ENCODE assay signal across 7 mouse cellular contexts in genomic region chr15:82952292-82952705, GRCm38 (mm10). TPM values are rescaled to one million over a fixed set of nuclear protein-coding genes. Genes with fewer than 3 reads are reported as not detected.
DNase-seq lines count a peak whose midpoint lies in the region; ATAC-seq and TF ChIP-seq lines count a peak whose summit lies in the region.

No protein-coding gene starts in this region.

- H3K4me1 ChIP-seq in embryonic facial prominence, embryonic 15.5 days: peaks cover 76% of the 10 kb centered on the region
- H3K4me1 ChIP-seq in limb, embryonic 14.5 days (ENCODE audit: control insufficient read depth, insufficient read depth, low read length): peaks cover 10% of the 10 kb centered on the region

- peak; percentile 55; the same call in 1 of the 2 replicates for ATAC-seq in embryonic facial prominence, embryonic 15.5 days (ENCODE audit: insufficient number of reproducible peaks, low FRiP score, low TSS enrichment, low read depth)
- peak; percentile 66 for ATAC-seq in limb, embryonic 14.5 days (ENCODE audit: low FRiP score, low read depth)

- DNase-seq in right cerebral cortex, adult 18-20 months: peak; percentile 54
- DNase-seq in right cerebral cortex, postnatal 14 days: no peak
- peak; percentile 54 for DNase-seq in limb, embryonic 14.5 days (ENCODE audit: low spot score)
- DNase-seq in splenic B cell, adult 2 months (ENCODE audit: low read depth, low spot score): peak; percentile 29
- DNase-seq in spleen, postnatal 36 days (ENCODE audit: low spot score in 2 of 2): no peak
- DNase-seq in layer of hippocampus, adult 9-10 months (ENCODE audit: low spot score): no peak

- no peak for TF ChIP-seq POLR2A in limb, embryonic 14.5 days (IDR thresholded peaks at IDR 0.05; ENCODE audit: borderline replicate concordance, extremely low read depth, insufficient read depth, insufficient read length)

- no peaks in the 10 kb centered on the region for H3K36me3 ChIP-seq in embryonic facial prominence, embryonic 15.5 days
- no peaks in the 10 kb centered on the region for H3K36me3 ChIP-seq in limb, embryonic 14.5 days (ENCODE audit: control insufficient read depth, insufficient read depth, low read length)
- H3K36me3 ChIP-seq in splenic B cell, adult 2 months (ENCODE audit: control insufficient read depth, insufficient read depth, low read length, poor library complexity, severe bottlenecking): no peaks in the 10 kb centered on the region

- peak overlapping the region; percentile 24; the same call in 1 of the 2 replicates for H3K4me2 ChIP-seq in embryonic facial prominence, embryonic 15.5 days (replicated peaks)
- H3K4me2 ChIP-seq in limb, embryonic 14.5 days (replicated peaks; ENCODE audit: low read depth, low read length, severe bottlenecking): no peak overlapping the region

- H3K9me3 ChIP-seq in embryonic facial prominence, embryonic 15.5 days (replicated peaks): no peaks in the 10 kb centered on the region
- no peaks in the 10 kb centered on the region for H3K9me3 ChIP-seq in limb, embryonic 14.5 days (ENCODE audit: control insufficient read depth, low read length)

- peaks cover 4% of the 10 kb centered on the region for H3K27me3 ChIP-seq in embryonic facial prominence, embryonic 15.5 days
- H3K27me3 ChIP-seq in limb, embryonic 14.5 days (ENCODE audit: control insufficient read depth, insufficient read depth, low read length): peaks cover 4% of the 10 kb centered on the region; the same call in 1 of the 2 replicates
- H3K27me3 ChIP-seq in splenic B cell, adult 2 months (ENCODE audit: control insufficient read depth, insufficient read depth, low read length, poor library complexity, severe bottlenecking): no peaks in the 10 kb centered on the region

- WGBS in embryonic facial prominence, embryonic 15.5 days: 9% methylated on average over 20 of the region's 20 CpGs
- 5% methylated on average over 20 of the region's 20 CpGs for WGBS in limb, embryonic 14.5 days

- no peak overlapping the region for H3K27ac ChIP-seq in embryonic facial prominence, embryonic 15.5 days (replicated peaks)
- no peak overlapping the region for H3K27ac ChIP-seq in limb, embryonic 14.5 days (replicated peaks; ENCODE audit: low read depth, low read length)

- no peak overlapping the region for H3K4me3 ChIP-seq in embryonic facial prominence, embryonic 15.5 days (replicated peaks)
- H3K4me3 ChIP-seq in limb, embryonic 14.5 days (replicated peaks; ENCODE audit: low read length): no peak overlapping the region

- no peak overlapping the region for H3K9ac ChIP-seq in embryonic facial prominence, embryonic 15.5 days
- no peak overlapping the region for H3K9ac ChIP-seq in limb, embryonic 14.5 days (ENCODE audit: low read depth, low read length, severe bottlenecking)

RNA-seq across cellular contexts. Expression of gene Tcf20, which starts 35.4 kb away (rescaled TPM):
- 10.5 and 11.1 TPM in 2 replicates for polyA plus RNA-seq in embryonic facial prominence, embryonic 15.5 days (2015; fragmentation: Nextera tagmentation; extraction: Ambion mirVana)
- 28.9 and 29.2 TPM in 2 replicates for polyA plus RNA-seq in limb, embryonic 14.5 days (2012; rRNA removed)
- 14.6 and 16.3 TPM in 2 replicates for polyA plus RNA-seq in limb, embryonic 14.5 days (2014; fragmentation: Nextera tagmentation; extraction: Ambion mirVana)

Comparison
In these comparisons a context has a peak if more than half of its experiments do, and no peak if none do; other contexts are left out.
1. DNase-seq: peak in right cerebral cortex, adult 18-20 months (single experiment), limb, embryonic 14.5 days (single experiment) and splenic B cell, adult 2 months (single experiment); none in right cerebral cortex, postnatal 14 days (single experiment), spleen, postnatal 36 days (0 of 2) and layer of hippocampus, adult 9-10 months (single experiment).